Mouse (Mus musculus): Measurements from ENCODE around the gene Olfr157. TPM values are rescaled to one million over a fixed set of nuclear protein-coding genes. Genes with fewer than 3 reads are reported as not detected.
A peak's percentile ranks its signal among the peaks of the same experiment; 100 is the strongest.
"Not testable (repeated sequence)": the region's sequence is repeated elsewhere in the genome, so short reads cannot be mapped to it uniquely, and the experiment has no call there.

Olfr157 gene
- polyA plus RNA-seq, 1 experiment from 2014 or later, result not detected

DNA sequence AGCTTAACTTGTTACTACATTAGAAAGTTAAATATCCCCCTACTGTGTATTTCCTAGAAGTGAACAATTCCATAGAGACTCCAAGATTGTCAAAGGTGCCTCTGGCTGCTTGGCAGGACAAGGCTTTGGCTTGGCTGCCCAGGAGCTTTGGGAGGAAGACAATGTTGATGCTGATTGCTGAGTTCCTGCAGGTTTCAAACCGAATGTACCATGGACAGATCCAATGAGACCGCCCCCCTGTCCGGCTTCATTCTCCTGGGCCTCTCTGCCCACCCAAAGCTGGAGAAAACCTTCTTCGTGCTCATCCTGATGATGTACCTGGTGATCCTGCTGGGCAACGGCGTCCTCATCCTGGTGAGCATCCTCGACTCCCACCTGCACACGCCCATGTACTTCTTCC lies 14.1 kb upstream of the Olfr157 start:
- no peaks in the 10 kb centered on the region for H3K36me3 ChIP-seq
- WGBS, result 73% methylated on average over 8 of the region's 8 CpGs
- H3K4me3 ChIP-seq, result no peak overlapping the region
- H3K27ac ChIP-seq, result no peak overlapping the region
- H3K27me3 ChIP-seq (ENCODE audit: low read depth, poor library complexity, severe bottlenecking), result no peaks in the 10 kb centered on the region
- no peaks in the 10 kb centered on the region for H3K4me1 ChIP-seq
- DNase-seq (ENCODE audit: low spot score), result no peak
- no peaks in the 10 kb centered on the region for H3K9me3 ChIP-seq (replicated peaks)

DNA sequence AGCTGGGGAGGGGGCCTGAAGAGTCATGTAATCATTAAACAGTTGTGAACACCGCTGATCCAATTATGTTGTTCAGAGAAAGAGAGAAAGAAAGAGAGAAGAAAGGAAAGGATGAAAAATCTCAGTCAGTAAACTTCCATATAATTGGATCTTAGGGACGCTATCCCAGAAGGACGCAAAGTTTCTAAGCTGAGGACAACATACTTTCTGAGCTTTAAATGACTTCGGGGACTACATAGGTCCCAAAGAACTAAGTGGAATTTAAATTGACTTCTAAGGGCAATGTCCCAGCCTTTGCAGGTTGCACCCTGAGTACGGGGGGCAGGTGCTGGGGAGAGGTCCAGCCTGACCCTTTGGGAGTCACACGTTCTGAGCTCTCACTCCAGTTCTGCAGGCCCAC lies 11.3 kb upstream of the Olfr157 start, which contains the start of gene Olfr155:
TSS of gene Olfr155 (plus strand) at position 301 of the 400 bp plus-strand sequence.
- Histone ChIP-seq H3K27ac (no peak within 1 kb of the TSS), H3K27me3 (ENCODE audit: low read depth, poor library complexity, severe bottlenecking) (no peaks in the 10 kb centered on the region), H3K9me3 (replicated peaks) (no peaks in the 10 kb centered on the region), H3K4me1 (no peaks in the 10 kb centered on the region), H3K4me3 (no peak within 1 kb of the TSS), H3K36me3 (no peaks in the 10 kb centered on the region)
- no peak for DNase-seq (ENCODE audit: low spot score)
- 85% methylated on average over 6 of the region's 6 CpGs for WGBS

DNA sequence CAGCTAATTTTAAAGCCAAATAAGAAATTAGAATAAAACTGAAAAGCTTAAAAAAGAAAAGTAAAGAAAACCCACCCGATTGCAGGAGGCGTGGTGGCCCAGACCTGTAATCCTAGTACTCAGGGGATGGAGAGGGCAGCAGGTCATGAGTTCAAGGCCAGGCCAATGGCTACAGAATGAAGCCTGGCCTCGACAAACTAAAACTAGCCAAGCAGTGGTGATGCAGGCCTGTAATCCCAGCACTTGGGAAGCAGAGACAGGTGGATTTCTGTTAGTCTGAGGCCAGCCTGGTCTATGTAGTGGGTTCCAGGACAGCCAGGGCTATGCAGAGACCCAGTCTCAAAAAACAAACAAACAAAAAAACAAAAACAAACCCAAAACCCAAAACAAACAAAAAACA lies 1.7 kb downstream of the Olfr157 start:
- no peak overlapping the region for H3K4me3 ChIP-seq
- H3K27ac ChIP-seq, result no peak overlapping the region
- H3K36me3 ChIP-seq, result no peaks in the 10 kb centered on the region
- H3K4me1 ChIP-seq, result peaks cover 3% of the 10 kb centered on the region; the same call in 1 of the 2 replicates
- H3K27me3 ChIP-seq (ENCODE audit: low read depth, poor library complexity, severe bottlenecking), result no peaks in the 10 kb centered on the region
- H3K9me3 ChIP-seq (replicated peaks), result no peaks in the 10 kb centered on the region
- DNase-seq (ENCODE audit: low spot score), result no peak
- WGBS, result 77% methylated on average over 3 of the region's 3 CpGs

DNA sequence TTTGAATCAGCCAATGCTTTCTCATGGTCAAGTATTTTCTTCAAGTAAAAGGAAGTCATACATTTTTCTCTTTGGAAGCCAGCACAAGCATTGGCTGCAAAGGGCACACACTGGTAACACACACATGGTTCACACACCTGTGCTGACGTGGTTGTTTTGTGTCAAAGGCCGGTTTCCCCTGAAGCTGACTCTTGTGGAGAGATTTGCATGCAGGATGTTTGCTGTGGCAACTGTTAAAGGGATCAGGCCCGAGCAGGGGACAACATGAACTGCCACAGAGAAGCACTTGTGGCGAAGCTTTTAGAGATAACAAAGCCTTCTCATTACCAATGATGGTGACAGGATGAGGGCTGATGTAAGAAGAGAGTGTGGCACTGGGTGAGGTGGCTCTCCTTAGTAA lies 5.3 kb downstream of the Olfr157 start:
- DNase-seq (ENCODE audit: low spot score), result no peak
- Histone ChIP-seq H3K4me3 (no peak overlapping the region), H3K4me1 (peaks cover 5% of the 10 kb centered on the region; the same call in 1 of the 2 replicates), H3K27ac (no peak overlapping the region), H3K27me3 (ENCODE audit: low read depth, poor library complexity, severe bottlenecking) (no peaks in the 10 kb centered on the region), H3K9me3 (replicated peaks) (no peaks in the 10 kb centered on the region), H3K36me3 (no peaks in the 10 kb centered on the region)
- 75% methylated on average over 4 of the region's 4 CpGs for WGBS

DNA sequence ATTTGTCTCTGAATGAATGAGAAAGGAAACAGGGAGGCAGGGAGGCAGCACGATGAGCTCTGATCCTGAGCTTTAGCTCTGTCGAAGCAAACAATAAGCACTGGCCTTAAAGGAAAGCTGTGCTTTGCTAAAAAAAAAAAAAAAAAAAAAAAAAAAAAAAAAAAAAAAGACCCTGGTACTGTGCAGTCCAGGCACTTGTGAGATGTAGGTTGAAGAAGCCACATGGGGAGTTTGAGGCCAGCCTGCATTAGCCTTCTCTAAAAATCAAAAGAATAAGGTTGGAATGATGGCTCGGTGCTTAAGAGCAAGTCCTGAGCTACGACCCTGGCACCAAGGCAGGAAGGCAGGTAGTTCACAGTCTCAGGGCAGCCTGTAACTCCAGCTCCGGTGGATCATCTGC lies 6.2 kb downstream of the Olfr157 start:
- DNase-seq (ENCODE audit: low spot score), result no peak
- Histone ChIP-seq H3K27ac (no peak overlapping the region), H3K36me3 (no peaks in the 10 kb centered on the region), H3K4me3 (no peak overlapping the region), H3K27me3 (ENCODE audit: low read depth, poor library complexity, severe bottlenecking) (no peaks in the 10 kb centered on the region), H3K9me3 (replicated peaks) (no peaks in the 10 kb centered on the region), H3K4me1 (0 out of 2 replicates have a peak, but pooled peaks cover 5% of the 10 kb centered on the region)
- 83% methylated on average over 5 of the region's 5 CpGs for WGBS

DNA sequence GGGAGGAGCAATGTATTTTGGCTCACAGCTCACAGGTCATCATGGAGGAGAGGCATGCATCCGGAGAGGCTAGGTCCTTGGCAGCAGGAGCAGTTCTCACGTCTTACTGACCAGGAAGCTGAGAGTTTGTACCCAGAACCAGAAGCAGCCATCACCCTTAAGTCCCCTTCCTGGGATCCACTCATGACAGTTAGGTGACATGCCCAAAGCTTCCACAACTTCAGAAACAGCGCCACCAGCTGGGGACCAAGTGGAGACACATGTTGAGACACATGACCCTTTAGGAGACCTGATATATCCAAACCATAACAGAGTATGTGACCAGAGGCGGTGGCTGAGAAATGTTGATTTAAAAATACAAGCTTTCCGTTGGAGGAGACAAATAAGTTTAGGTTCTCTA lies 8.0 kb downstream of the Olfr157 start:
- no peaks in the 10 kb centered on the region for H3K27me3 ChIP-seq (ENCODE audit: low read depth, poor library complexity, severe bottlenecking)
- DNase-seq (ENCODE audit: low spot score), result no peak
- H3K27ac ChIP-seq, result no peak overlapping the region
- 68% methylated on average over 5 of the region's 5 CpGs for WGBS
- H3K9me3 ChIP-seq (replicated peaks), result no peaks in the 10 kb centered on the region
- H3K36me3 ChIP-seq, result no peaks in the 10 kb centered on the region
- H3K4me1 ChIP-seq, result 0 out of 2 replicates have a peak, but pooled peaks cover 7% of the 10 kb centered on the region
- no peak overlapping the region for H3K4me3 ChIP-seq

DNA sequence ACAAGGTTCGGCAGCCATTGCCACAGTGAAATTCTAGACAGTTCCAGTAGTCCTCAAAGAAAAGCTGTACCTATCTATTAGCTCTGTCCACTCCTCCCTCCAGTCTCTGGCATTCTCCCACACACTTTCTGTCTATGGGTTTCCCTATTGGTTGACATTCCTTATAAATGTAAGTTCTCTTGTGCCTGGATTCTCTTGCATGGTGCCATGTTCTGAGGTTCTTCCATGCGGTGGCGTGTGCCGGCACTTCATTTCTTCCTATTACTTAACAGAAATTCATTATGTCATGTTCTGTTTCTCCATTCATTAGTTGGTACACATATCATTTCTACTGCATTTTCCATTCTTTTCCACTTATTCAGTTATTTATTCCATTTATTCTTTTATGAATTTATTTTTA lies 11.2 kb downstream of the Olfr157 start:
- no peaks in the 10 kb centered on the region for H3K9me3 ChIP-seq (replicated peaks)
- H3K27ac ChIP-seq, result no peak overlapping the region
- no peaks in the 10 kb centered on the region for H3K36me3 ChIP-seq
- peak; percentile 5 for DNase-seq (ENCODE audit: low spot score)
- no peaks in the 10 kb centered on the region for H3K27me3 ChIP-seq (ENCODE audit: low read depth, poor library complexity, severe bottlenecking)
- WGBS, result 91% methylated on average over 4 of the region's 4 CpGs
- no peak overlapping the region for H3K4me3 ChIP-seq
- peaks cover 11% of the 10 kb centered on the region for H3K4me1 ChIP-seq

DNA sequence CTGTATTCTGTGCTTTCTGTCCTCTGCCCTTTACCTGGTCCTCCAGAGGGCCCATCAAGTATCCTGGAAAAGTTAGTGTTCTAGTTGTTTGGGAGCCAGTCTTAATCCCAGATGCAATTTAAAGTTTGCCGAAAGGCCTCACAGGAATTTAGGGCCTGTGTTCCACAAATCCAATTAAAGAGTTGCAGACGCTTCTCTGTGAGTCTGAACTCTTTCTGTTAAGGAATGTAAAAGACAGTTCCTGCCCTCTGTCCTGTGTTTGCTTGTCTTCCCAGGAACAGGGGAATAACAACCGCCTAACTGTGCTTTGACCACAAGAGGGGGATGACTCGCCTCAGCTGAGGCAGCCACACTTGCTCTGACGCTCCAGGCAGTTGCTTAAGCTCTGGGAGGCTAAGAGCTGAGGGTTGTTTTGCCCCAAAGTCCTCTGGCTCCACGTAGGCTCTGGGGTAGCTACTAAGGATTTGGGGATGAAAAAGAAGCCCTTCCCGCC lies 16.1 kb downstream of the Olfr157 start, which contains the start of gene Olfr156:
TSS of gene Olfr156 (minus strand) at position 51 of the 493 bp plus-strand sequence.
- 13% methylated on average over 7 of the region's 7 CpGs for WGBS
- Histone ChIP-seq H3K36me3 (no peaks in the 10 kb centered on the region), H3K4me3 (no peak within 1 kb of the TSS), H3K27ac (peak within 1 kb of the TSS; percentile 19; the same call in 1 of the 2 replicates), H3K9me3 (replicated peaks) (no peaks in the 10 kb centered on the region), H3K27me3 (ENCODE audit: low read depth, poor library complexity, severe bottlenecking) (no peaks in the 10 kb centered on the region), H3K4me1 (peaks cover 12% of the 10 kb centered on the region)
- peak; percentile 46 for DNase-seq (ENCODE audit: low spot score)

DNA sequence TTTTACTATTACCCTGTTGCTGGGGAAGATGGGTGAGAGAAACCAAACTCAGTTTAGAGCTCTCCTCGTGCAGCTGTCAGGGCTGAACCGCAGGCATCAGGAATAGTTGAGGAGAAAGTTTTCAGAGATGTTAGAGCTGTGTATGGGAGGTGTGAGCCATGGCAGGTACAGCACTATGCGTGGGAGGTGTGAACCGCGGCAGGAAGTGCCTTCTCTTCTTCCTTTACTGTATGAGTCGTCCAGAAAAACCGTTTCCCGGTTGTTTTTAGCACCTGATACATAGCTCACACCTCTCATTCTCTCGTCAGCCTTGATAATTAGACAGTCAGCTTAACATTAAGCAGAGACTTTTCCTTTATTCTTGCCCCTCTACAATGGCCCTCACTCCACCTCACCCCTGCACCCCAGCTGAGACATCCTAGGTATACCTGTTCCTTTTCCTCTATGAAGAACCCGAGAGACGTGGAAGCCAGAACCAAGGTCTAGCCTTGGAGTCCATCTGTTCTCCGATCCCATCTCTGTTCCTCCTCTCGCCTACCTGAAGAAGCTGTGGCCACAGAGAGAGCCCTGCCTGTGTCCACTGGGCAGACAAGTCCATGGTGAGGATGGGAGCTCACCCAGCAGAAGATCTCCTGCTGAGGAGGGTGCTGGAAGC lies 17.0 kb downstream of the Olfr157 start:
- no peak overlapping the region for H3K27ac ChIP-seq
- no peaks in the 10 kb centered on the region for H3K27me3 ChIP-seq (ENCODE audit: low read depth, poor library complexity, severe bottlenecking)
- 84% methylated on average over 13 of the region's 13 CpGs for whole genome bisulfite sequencing
- H3K36me3 ChIP-seq, result no peaks in the 10 kb centered on the region
- H3K4me3 ChIP-seq, result no peak overlapping the region
- peak; percentile 18 for DNase-seq (ENCODE audit: low spot score)
- no peaks in the 10 kb centered on the region for H3K9me3 ChIP-seq (replicated peaks)
- H3K4me1 ChIP-seq, result peaks cover 12% of the 10 kb centered on the region

DNA sequence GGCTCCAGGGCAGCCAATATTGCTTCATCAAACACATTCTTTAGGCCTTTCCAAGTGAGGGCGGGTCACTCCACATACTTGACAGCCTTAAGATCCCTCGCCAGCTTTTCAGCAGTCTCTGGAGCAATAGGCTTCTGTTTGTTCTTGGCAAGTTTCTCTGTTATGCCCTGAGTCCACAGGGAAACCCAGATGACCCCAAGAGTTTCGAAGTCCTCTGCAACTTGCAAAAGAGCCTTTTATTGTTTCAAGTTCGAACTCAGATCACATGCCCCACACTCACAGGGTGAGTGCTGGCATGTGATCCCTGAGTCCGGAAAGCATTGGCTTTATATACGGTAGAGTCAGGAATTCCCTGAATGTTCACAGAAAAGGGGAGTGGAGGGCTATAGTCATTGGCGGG lies 41.1 kb downstream of the Olfr157 start:
- no peak for DNase-seq (ENCODE audit: low spot score)
- Histone ChIP-seq H3K9me3 (replicated peaks) (no peaks in the 10 kb centered on the region), H3K36me3 (no peaks in the 10 kb centered on the region), H3K27ac (no peak overlapping the region), H3K4me3 (no peak overlapping the region), H3K27me3 (ENCODE audit: low read depth, poor library complexity, severe bottlenecking) (no peaks in the 10 kb centered on the region), H3K4me1 (no peaks in the 10 kb centered on the region)
- 77% methylated on average over 7 of the region's 7 CpGs for WGBS

DNA sequence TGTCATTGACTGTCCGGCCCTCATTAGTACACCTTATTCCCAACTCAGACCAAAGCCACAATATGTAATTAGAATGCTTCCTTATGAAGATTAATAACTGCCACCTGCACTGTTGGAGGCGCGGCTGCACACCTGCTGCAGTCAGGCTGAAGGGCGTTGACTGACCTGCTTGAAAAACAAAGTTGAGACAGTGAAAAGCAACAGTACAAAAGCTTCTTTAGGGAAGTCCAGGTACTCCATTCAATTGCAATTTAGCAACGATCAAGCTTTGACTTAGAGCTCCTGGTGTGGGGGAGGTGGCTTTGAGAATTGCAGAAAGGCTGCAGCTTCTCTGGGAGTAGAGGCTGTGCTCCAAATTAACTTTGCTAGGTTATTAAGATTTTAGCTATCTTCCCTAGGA lies 44.2 kb downstream of the Olfr157 start:
- not testable (repeated sequence) for H3K27me3 ChIP-seq (ENCODE audit: low read depth, poor library complexity, severe bottlenecking); H3K27ac ChIP-seq; H3K4me3 ChIP-seq; H3K36me3 ChIP-seq; DNase-seq (ENCODE audit: low spot score); H3K9me3 ChIP-seq (replicated peaks); H3K4me1 ChIP-seq
- 89% methylated on average over 5 of the region's 5 CpGs for WGBS

DNA sequence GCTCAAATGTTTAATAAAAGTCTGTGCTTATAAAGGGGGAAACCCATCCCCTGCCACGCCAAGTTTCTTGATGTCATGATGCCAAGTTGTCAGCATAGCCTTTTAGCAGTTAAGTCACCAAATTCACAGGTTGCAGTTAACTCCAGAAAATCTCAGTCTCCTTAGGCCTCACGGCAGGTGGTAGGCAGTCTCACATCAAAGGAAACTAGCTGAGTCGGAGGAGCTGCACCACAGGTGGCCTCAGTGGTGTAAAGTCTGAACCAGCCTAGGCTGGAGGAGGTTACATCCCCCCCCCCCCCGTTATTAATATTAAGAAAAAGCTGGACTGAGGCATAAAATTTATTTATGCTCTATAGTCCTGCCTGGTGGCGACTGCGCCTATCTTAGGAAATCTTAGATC lies 44.7 kb downstream of the Olfr157 start:
- 68% methylated on average over 6 of the region's 6 CpGs for WGBS
- DNase-seq (ENCODE audit: low spot score), result no peak
- no peak overlapping the region for H3K27ac ChIP-seq
- no peaks in the 10 kb centered on the region for H3K36me3 ChIP-seq
- no peaks in the 10 kb centered on the region for H3K4me1 ChIP-seq
- no peaks in the 10 kb centered on the region for H3K27me3 ChIP-seq (ENCODE audit: low read depth, poor library complexity, severe bottlenecking)
- H3K9me3 ChIP-seq (replicated peaks), result no peaks in the 10 kb centered on the region
- H3K4me3 ChIP-seq, result no peak overlapping the region

All from limb, embryonic 10.5 days (tissue).